Mouse (Mus musculus) adrenal gland, adult 2 months (tissue): Measurements from ENCODE around the gene Slc36a3. TPM values are rescaled to one million over a fixed set of nuclear protein-coding genes. Genes with fewer than 3 reads are reported as not detected.
"Not testable (repeated sequence)": the region's sequence is repeated elsewhere in the genome, so short reads cannot be mapped to it uniquely, and the experiment has no call there.

Experiments used
- DNase-seq: peaks from one replicate; pipeline ENCODE4 v3.0.0; 2021
- polyA plus RNA-seq: library from polyadenylated mRNA; depleted of rRNA; stranded (reverse); fragments of >200 nt; gene quantifications from 2 replicates; pipeline ENCODE4 v1.2.3, GENCODE M21; 2012
- total RNA-seq, 2 experiments: library from RNA; stranded (reverse); gene quantifications; 2 replicates each; pipeline ENCODE4 v1.2.3; 2021

Gene Slc36a3
- total and polyA plus RNA-seq, 3 experiments: 0.16 TPM; not detected in 2

- no peak for DNase-seq
Measured at GRCm38 (mm10) chr11:55144011-55144410, 7.5 kb downstream of the Slc36a3 start.

GRCm38 (mm10) chr11:55141502-55141901 is 10.0 kb downstream of the Slc36a3 start:
- DNase-seq: no peak

- DNase-seq: no peak
Measured at GRCm38 (mm10) chr11:55137646-55138045, 13.9 kb downstream of the Slc36a3 start.

GRCm38 (mm10) chr11:55136770-55137547 is 14.5 kb downstream of the Slc36a3 start:
- no peak for DNase-seq

GRCm38 (mm10) chr11:55134871-55135270 is 16.6 kb downstream of the Slc36a3 start:
- no peak for DNase-seq

- DNase-seq: no peak
Measured at GRCm38 (mm10) chr11:55134407-55134806, 17.1 kb downstream of the Slc36a3 start.

GRCm38 (mm10) chr11:55133204-55133603 is 18.3 kb downstream of the Slc36a3 start:
- DNase-seq: no peak

GRCm38 (mm10) chr11:55131946-55132345 is 19.6 kb downstream of the Slc36a3 start:
- no peak for DNase-seq

GRCm38 (mm10) chr11:55131077-55131742 is 20.3 kb downstream of the Slc36a3 start:
- DNase-seq: no peak

- DNase-seq: no peak
Measured at GRCm38 (mm10) chr11:55128411-55128810, 23.1 kb downstream of the Slc36a3 start.

- peak; percentile 79 for DNase-seq
Measured at GRCm38 (mm10) chr11:55127937-55128336, 23.6 kb downstream of the Slc36a3 start.

GRCm38 (mm10) chr11:55126663-55127062 is 24.8 kb downstream of the Slc36a3 start:
- DNase-seq: no peak

GRCm38 (mm10) chr11:55121430-55121829 is 30.1 kb downstream of the Slc36a3 start:
- DNase-seq: no peak

- no peak for DNase-seq
Measured at GRCm38 (mm10) chr11:55120821-55121271, 30.7 kb downstream of the Slc36a3 start.

- no peak for DNase-seq
Measured at GRCm38 (mm10) chr11:55120279-55120678, 31.2 kb downstream of the Slc36a3 start.

- no peak for DNase-seq
Measured at GRCm38 (mm10) chr11:55117031-55117430, 34.5 kb downstream of the Slc36a3 start.

- peak; percentile 69 for DNase-seq
Measured at GRCm38 (mm10) chr11:55116004-55116403, 35.5 kb downstream of the Slc36a3 start.

- DNase-seq: no peak
Measured at GRCm38 (mm10) chr11:55114291-55114690, 37.2 kb downstream of the Slc36a3 start.

- DNase-seq: not testable (repeated sequence)
Measured at GRCm38 (mm10) chr11:55113861-55114250, 37.7 kb downstream of the Slc36a3 start.

GRCm38 (mm10) chr11:55113209-55113860 is 38.2 kb downstream of the Slc36a3 start:
- no peak for DNase-seq

- DNase-seq: no peak
Measured at GRCm38 (mm10) chr11:55110566-55111169, 40.8 kb downstream of the Slc36a3 start.

- no peak for DNase-seq
Measured at GRCm38 (mm10) chr11:55109521-55110300, 41.8 kb downstream of the Slc36a3 start.
